Mouse (Mus musculus): Measurements from ENCODE around the gene Ackr1. TPM values are rescaled to one million over a fixed set of nuclear protein-coding genes. Genes with fewer than 3 reads are reported as not detected.
A peak's percentile ranks its signal among the peaks of the same experiment; 100 is the strongest.

Ackr1 gene
- polyA plus RNA-seq, 1 experiment from 2014 or later = 2.4 TPM

- no peak for DNase-seq (ENCODE audit: low spot score)
- peaks cover 9% of the 10 kb centered on the region; the same call in 1 of the 2 replicates for H3K36me3 ChIP-seq
- peak overlapping the region; percentile 35; the same call in 1 of the 2 replicates for H3K27ac ChIP-seq
- WGBS = 56% methylated on average over 1 of the region's 1 CpGs
- H3K4me3 ChIP-seq = no peak overlapping the region
- 0 out of 2 replicates have a peak, but pooled peaks cover 3% of the 10 kb centered on the region for H3K27me3 ChIP-seq (ENCODE audit: insufficient read depth, poor library complexity, severe bottlenecking)
- H3K4me1 ChIP-seq (replicated peaks) = 0 out of 2 replicates have a peak, but pooled peaks cover 9% of the 10 kb centered on the region
- H3K9me3 ChIP-seq = no peaks in the 10 kb centered on the region
Measured at GRCm38 (mm10) chr1:173342425-173342824, 8.9 kb upstream of the Ackr1 start.

GRCm38 (mm10) chr1:173339543-173339942 is 6.0 kb upstream of the Ackr1 start:
- peak; percentile 72 for DNase-seq (ENCODE audit: low spot score)
- no peaks in the 10 kb centered on the region for H3K9me3 ChIP-seq
- no peak overlapping the region for H3K27ac ChIP-seq
- peaks cover 24% of the 10 kb centered on the region for H3K4me1 ChIP-seq (replicated peaks)
- H3K4me3 ChIP-seq = no peak overlapping the region
- H3K36me3 ChIP-seq = peaks cover 10% of the 10 kb centered on the region; the same call in 1 of the 2 replicates
- 10% methylated on average over 2 of the region's 2 CpGs for WGBS
- H3K27me3 ChIP-seq (ENCODE audit: insufficient read depth, poor library complexity, severe bottlenecking) = no peaks in the 10 kb centered on the region

DNA sequence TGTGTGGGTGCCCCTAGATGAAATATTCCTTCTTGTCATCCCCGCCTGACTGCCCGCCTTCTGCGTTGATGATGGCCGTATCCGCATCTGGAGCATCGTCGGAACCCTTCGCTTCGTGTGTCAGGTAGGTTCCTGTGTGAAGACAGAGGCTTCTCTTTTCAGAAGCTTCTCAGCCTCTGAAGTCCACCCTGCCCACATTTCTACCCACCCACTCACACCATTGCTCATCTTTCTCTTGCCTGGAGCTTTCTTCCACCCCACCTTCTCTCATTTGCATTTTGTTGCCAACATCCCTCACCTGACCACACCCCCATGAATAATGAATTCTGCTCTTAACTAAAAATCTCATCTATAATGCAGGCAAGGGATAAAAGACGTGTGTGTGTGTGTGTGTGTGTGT is 3.5 kb upstream of the Ackr1 start:
- Histone ChIP-seq H3K27ac (no peak overlapping the region), H3K4me1 (replicated peaks) (peaks cover 15% of the 10 kb centered on the region), H3K36me3 (peaks cover 10% of the 10 kb centered on the region; the same call in 1 of the 2 replicates), H3K27me3 (ENCODE audit: insufficient read depth, poor library complexity, severe bottlenecking) (no peaks in the 10 kb centered on the region), H3K9me3 (no peaks in the 10 kb centered on the region), H3K4me3 (no peak overlapping the region)
- no peak for DNase-seq (ENCODE audit: low spot score)
- WGBS = 94% methylated on average over 10 of the region's 10 CpGs

DNA sequence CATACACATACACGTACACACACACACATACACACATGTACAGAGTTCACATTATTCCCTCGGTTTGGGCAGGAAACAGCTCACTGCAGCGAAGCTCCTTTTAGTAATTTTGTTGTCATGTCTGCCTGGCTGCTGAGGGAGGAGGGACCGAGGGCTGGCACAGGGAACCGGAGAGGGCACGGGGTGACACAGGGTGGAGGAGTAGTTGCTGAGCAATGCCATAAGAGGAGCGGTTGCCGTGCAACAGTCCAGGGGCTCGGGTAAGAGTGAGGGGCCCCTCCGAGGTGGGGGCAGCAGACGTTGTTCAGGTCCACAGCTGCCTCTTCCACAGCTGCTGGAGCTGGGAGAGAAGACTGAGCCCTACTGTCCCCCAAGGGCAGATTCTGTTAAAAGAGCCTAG is 2.4 kb upstream of the Ackr1 start:
- H3K27ac ChIP-seq = peak overlapping the region; percentile 56
- 65% methylated on average over 11 of the region's 11 CpGs for WGBS

DNA sequence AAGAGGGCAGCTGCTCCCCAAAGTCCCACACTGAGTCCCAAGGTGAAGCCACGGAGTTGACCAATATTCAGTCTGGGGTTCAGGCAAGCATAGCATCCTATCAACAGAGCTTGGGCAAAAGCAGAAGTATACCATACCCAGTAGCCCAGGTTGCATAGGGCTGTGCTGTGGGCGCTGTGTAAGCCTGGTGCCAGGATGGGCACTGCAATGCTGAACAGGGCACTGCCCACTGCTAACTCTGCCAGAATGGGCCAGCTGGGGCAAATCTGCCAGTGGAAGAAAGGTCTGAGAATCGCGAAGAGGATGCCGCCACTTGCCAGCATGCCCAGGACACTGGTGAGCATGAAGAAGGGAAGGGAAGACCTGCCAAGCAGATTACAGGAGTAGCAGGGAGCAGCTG is 1.1 kb downstream of the Ackr1 start:
- peaks cover 5% of the 10 kb centered on the region; the same call in 1 of the 2 replicates for H3K36me3 ChIP-seq
- H3K4me1 ChIP-seq (replicated peaks) = peaks cover 15% of the 10 kb centered on the region
- no peaks in the 10 kb centered on the region for H3K9me3 ChIP-seq
- no peak overlapping the region for H3K4me3 ChIP-seq
- DNase-seq (ENCODE audit: low spot score) = no peak
- 96% methylated on average over 5 of the region's 5 CpGs for WGBS
- H3K27ac ChIP-seq = no peak overlapping the region
- H3K27me3 ChIP-seq (ENCODE audit: insufficient read depth, poor library complexity, severe bottlenecking) = no peaks in the 10 kb centered on the region

More for the DNA sequence above, 2.4 kb upstream of the Ackr1 start:
- Histone ChIP-seq H3K4me3 (no peak overlapping the region), H3K36me3 (peaks cover 10% of the 10 kb centered on the region; the same call in 1 of the 2 replicates), H3K4me1 (replicated peaks) (peaks cover 15% of the 10 kb centered on the region), H3K27me3 (ENCODE audit: insufficient read depth, poor library complexity, severe bottlenecking) (no peaks in the 10 kb centered on the region), H3K9me3 (no peaks in the 10 kb centered on the region)
- DNase-seq (ENCODE audit: low spot score) = no peak

GRCm38 (mm10) chr1:173329743-173330142 is 3.8 kb downstream of the Ackr1 start:
- Histone ChIP-seq H3K27ac (no peak overlapping the region), H3K36me3 (no peaks in the 10 kb centered on the region), H3K27me3 (ENCODE audit: insufficient read depth, poor library complexity, severe bottlenecking) (no peaks in the 10 kb centered on the region), H3K4me1 (replicated peaks) (no peaks in the 10 kb centered on the region), H3K4me3 (no peak overlapping the region), H3K9me3 (no peaks in the 10 kb centered on the region)
- 76% methylated on average over 5 of the region's 5 CpGs for WGBS
- no peak for DNase-seq (ENCODE audit: low spot score)

GRCm38 (mm10) chr1:173329185-173329584 is 4.4 kb downstream of the Ackr1 start:
- H3K9me3 ChIP-seq = no peaks in the 10 kb centered on the region
- no peaks in the 10 kb centered on the region for H3K36me3 ChIP-seq
- no peak for DNase-seq (ENCODE audit: low spot score)
- H3K27ac ChIP-seq = no peak overlapping the region
- no peaks in the 10 kb centered on the region for H3K27me3 ChIP-seq (ENCODE audit: insufficient read depth, poor library complexity, severe bottlenecking)
- H3K4me1 ChIP-seq (replicated peaks) = no peaks in the 10 kb centered on the region
- no peak overlapping the region for H3K4me3 ChIP-seq
- WGBS = 63% methylated on average over 4 of the region's 4 CpGs

DNA sequence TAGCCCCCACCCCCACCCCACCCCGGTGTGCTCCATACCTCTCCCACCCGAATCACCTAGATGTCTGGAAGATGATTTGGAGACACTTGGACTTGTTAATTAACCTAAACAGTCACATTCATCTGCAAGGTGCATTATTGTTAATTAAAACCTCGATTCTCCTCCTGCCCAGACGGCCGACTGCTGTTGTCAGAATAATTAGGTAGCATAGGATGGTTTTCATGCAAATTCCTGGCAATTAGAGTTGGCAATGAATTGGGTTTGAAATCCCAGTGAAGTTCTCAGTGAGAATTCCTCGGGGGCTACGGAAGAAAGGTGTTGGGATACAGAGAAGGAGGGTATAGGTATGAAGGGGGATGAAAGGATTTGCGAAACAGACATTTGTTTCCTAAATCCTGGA is 5.1 kb downstream of the Ackr1 start:
- no peak for DNase-seq (ENCODE audit: low spot score)
- no peaks in the 10 kb centered on the region for H3K4me1 ChIP-seq (replicated peaks)
- H3K27ac ChIP-seq = no peak overlapping the region
- no peaks in the 10 kb centered on the region for H3K9me3 ChIP-seq
- 74% methylated on average over 8 of the region's 8 CpGs for WGBS
- no peak overlapping the region for H3K4me3 ChIP-seq
- no peaks in the 10 kb centered on the region for H3K36me3 ChIP-seq
- no peaks in the 10 kb centered on the region for H3K27me3 ChIP-seq (ENCODE audit: insufficient read depth, poor library complexity, severe bottlenecking)

DNA sequence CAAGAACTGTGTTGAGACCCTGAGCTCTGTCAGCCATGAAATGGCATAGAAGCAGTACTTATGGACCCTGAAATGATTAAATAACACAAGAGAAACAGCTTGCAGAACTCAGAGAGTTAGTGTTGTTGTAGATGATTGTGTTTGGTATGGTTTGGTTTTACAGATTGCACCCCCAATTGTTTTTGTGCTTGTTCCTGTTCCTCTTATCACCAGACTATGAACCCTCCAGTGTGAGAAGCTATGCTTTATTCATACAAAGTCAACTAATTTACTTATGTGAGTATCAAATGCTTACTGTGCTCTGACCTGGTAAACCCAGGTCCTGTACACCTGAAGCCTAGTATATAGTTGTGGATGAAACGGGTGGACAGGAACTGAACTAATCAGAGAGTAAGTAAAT is 7.0 kb downstream of the Ackr1 start:
- 80% methylated on average over 1 of the region's 1 CpGs for WGBS
- Histone ChIP-seq H3K4me1 (replicated peaks) (no peaks in the 10 kb centered on the region), H3K4me3 (no peak overlapping the region), H3K27ac (no peak overlapping the region), H3K27me3 (ENCODE audit: insufficient read depth, poor library complexity, severe bottlenecking) (no peaks in the 10 kb centered on the region), H3K36me3 (no peaks in the 10 kb centered on the region), H3K9me3 (no peaks in the 10 kb centered on the region)
- DNase-seq (ENCODE audit: low spot score) = no peak

GRCm38 (mm10) chr1:173325395-173325794 is 8.2 kb downstream of the Ackr1 start:
- no peaks in the 10 kb centered on the region for H3K4me1 ChIP-seq (replicated peaks)
- H3K27ac ChIP-seq = no peak overlapping the region
- H3K36me3 ChIP-seq = no peaks in the 10 kb centered on the region
- no peaks in the 10 kb centered on the region for H3K27me3 ChIP-seq (ENCODE audit: insufficient read depth, poor library complexity, severe bottlenecking)
- H3K4me3 ChIP-seq = no peak overlapping the region
- WGBS = 87% methylated on average over 1 of the region's 1 CpGs
- H3K9me3 ChIP-seq = no peaks in the 10 kb centered on the region
- DNase-seq (ENCODE audit: low spot score) = no peak

- H3K36me3 ChIP-seq = no peaks in the 10 kb centered on the region
- no peak overlapping the region for H3K4me3 ChIP-seq
- DNase-seq (ENCODE audit: low spot score) = no peak
- WGBS = 68% methylated on average over 4 of the region's 4 CpGs
- no peaks in the 10 kb centered on the region for H3K4me1 ChIP-seq (replicated peaks)
- no peak overlapping the region for H3K27ac ChIP-seq
- H3K27me3 ChIP-seq (ENCODE audit: insufficient read depth, poor library complexity, severe bottlenecking) = no peaks in the 10 kb centered on the region
- H3K9me3 ChIP-seq = no peaks in the 10 kb centered on the region
Measured at GRCm38 (mm10) chr1:173324961-173325360, 8.6 kb downstream of the Ackr1 start.

DNA sequence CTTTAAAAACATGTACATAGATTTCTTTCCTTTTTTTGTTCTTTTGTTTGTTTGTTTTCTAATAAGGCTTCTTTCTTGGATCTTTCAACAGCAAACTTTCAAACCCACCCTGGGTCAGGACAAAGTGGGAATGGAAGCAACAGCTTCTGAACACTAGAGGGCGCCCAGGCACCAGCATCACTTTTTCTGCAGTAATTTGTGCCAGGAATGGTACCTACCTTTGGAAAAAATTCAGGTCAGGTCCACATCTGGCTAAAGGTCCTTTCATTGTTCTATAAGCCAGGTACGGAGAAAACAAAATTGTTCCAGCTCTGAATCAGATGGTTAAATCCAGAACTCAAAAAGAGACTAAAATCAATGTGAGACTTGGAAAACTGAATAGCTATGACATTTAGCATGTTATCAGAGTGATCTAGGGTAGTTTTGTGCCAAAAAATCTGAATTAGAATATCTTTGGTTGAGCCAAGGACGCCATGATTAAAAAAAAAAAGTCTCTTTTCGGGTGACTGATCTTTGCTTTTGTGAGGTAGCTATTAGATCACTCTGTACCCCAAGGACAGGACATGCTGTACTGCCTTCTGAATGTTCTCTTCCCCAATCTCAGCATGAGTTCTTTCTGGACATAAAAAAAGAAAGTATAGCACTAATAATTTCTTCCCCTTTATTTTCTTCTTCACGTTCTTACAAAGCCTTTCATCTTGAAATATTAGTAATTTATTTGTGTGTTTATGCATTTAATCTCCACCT is 9.5 kb downstream of the Ackr1 start:
- 42% methylated on average over 5 of the region's 5 CpGs for WGBS
- DNase-seq (ENCODE audit: low spot score) = no peak
- Histone ChIP-seq H3K27me3 (ENCODE audit: insufficient read depth, poor library complexity, severe bottlenecking) (no peaks in the 10 kb centered on the region), H3K9me3 (no peaks in the 10 kb centered on the region), H3K4me3 (no peak overlapping the region), H3K36me3 (no peaks in the 10 kb centered on the region), H3K27ac (no peak overlapping the region), H3K4me1 (replicated peaks) (no peaks in the 10 kb centered on the region)

- H3K9me3 ChIP-seq = no peaks in the 10 kb centered on the region
- no peaks in the 10 kb centered on the region for H3K27me3 ChIP-seq (ENCODE audit: insufficient read depth, poor library complexity, severe bottlenecking)
- no peaks in the 10 kb centered on the region for H3K4me1 ChIP-seq (replicated peaks)
- H3K36me3 ChIP-seq = no peaks in the 10 kb centered on the region
- WGBS = 77% methylated on average over 6 of the region's 6 CpGs
- no peak overlapping the region for H3K27ac ChIP-seq
- H3K4me3 ChIP-seq = no peak overlapping the region
- no peak for DNase-seq (ENCODE audit: low spot score)
Measured at GRCm38 (mm10) chr1:173322249-173322627, 11.3 kb downstream of the Ackr1 start.
